Mouse (Mus musculus) hematopoietic stem cell, adult 5-6 weeks (primary cell): Measurements from ENCODE around the gene Nrarp. TPM values are rescaled to one million over a fixed set of nuclear protein-coding genes. Genes with fewer than 3 reads are reported as not detected.

ENCODE experiments used
- ATAC-seq, 2 experiments: fragments of 125-278 bp in 1 of 2; replicated peaks in 1 of 2; 2 replicates each; pipeline ENCODE4 v1.8.0; 2016 to 2017; ENCODE audit warnings: inconsistent platforms in 2 of 2, mild to moderate bottlenecking in 2 of 2, moderate number of reproducible peaks in 2 of 2, low read depth in 1 of 2, moderate TSS enrichment in 1 of 2; ENCODE audit not compliant: low FRiP score in 2 of 2, poor library complexity in 2 of 2, severe bottlenecking in 2 of 2, insufficient read depth in 1 of 2, low TSS enrichment in 1 of 2
- total RNA-seq: library from RNA; stranded (forward); fragments of 172-1452, 232-1000 nt; gene quantifications from 2 replicates; pipeline ENCODE4 v1.2.3, GENCODE M21; 2017

Nrarp gene
- 2.6 and 4.4 TPM in 2 replicates for total RNA-seq

DNA sequence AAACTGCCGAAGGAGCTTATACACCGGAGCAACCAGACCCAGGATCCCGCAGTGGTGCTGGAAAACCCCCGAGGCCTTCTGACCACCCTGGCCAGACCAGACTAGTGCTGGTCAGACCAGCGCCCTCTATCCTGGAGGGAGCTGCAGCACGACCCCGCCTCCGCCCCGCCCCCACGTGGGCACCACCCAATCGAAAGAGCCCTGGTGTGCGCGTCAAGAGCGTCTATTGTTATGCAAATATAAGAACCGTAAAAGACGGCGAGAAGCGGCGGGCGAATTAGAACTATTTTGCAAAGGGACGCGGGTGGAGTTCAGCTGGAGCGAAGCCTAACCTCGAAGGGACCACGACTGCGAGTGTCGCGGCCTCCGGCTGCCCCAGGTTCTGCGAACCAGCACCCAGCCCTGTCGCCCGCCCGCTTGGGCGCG, at the start of gene Nrarp:
TSS of gene Nrarp (plus strand) at position 281 of the 426 bp plus-strand sequence.
- peak; percentile 78 to 88 for ATAC-seq

DNA sequence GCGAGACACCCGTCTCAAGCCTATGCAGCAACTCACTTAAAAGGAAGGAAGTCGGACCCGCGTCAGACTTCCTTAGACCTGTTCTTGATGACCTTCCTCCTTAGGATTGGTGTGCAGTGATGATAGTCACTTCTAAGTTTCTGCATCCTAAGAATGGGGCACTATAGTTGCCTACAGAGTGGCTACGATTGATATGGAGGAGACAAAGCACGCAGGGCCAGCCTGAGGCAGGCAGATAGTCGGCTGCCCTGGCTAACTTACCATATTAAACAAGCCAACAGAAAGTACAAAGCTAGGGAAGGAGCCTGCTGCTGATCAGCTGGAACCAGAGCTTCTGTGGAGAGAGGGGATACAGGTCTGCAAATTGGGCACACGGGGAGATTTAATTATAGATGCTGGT, 49.0 kb upstream of the Nrarp start:
- no peak for ATAC-seq

DNA sequence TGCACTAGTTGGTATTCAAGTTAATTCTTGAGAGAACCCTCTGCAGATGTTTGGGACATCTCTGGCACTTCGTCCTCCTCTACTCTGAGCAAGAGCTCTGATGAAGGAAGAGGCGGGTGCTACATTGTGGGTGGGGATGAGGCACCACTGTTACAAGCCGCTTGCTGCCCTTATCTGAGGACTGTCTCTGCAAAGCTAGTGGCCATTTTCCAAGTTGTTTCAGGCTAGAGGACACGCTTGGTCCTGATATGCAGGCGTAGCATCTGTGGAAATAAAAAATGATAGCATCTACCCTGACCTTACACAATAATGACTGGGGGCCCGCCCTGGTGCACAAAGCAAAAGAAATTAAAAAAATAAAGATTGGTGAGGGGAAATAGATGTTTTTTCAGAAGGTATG, 42.7 kb upstream of the Nrarp start:
- no peak; a peak in 1 of 4 replicates for ATAC-seq

DNA sequence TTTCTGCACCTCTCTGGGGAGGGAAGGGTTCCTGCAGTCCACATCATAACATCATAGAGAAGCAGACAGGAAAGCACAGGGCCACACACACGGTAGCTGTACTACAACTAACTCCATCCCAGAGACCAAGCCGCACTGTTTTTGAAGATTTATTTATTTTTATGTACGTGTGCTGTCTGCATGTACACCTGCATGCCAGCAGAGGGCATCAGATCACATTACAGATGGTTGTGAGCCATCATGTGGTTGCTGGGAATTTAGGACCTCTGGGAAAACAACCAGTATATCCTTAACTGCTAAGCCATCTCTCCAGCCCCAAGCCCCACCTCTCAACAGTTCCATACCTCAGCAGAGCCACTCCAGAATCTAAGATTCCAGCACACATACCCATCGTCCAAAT, 39.4 kb upstream of the Nrarp start:
- no peak for ATAC-seq

DNA sequence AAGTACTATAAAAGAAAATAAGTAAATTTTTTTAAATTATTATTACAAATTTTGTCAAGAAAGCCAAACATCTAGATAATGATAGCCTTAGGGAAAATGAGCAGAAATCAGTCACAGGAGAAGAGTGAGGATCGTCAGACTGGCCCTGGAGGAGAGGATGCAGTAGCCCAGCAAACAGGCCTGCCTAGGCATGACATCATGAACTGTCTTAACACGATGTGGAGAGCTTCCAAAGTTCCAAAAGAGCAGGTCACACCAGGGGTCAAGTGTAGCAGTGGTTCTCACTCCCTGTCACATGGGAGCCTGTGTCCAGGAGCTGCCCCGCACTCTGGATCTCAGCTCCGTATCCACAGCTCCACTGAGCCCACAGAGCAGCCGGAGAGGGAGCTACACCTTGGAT, 38.6 kb upstream of the Nrarp start:
- no peak for ATAC-seq

DNA sequence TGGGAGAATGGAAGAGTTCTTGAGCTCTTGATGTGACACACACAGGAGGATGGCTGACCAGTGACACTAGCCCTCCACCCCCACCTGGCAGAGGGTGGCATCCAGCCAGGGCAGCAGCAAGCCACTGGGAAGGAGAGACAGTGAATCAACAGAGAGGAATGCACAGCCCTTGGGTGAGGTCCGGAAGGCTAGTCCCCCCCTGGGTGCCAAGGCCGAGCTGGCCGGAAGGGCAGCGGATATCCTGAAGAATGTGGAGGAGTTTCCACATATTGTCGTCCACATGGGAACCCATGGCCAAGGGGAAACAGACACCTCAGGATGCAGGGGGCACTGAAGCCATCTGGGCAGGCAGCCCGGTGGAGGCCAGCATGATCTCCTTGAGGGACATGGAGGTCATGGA, 35.2 kb upstream of the Nrarp start:
- no peak for ATAC-seq

DNA sequence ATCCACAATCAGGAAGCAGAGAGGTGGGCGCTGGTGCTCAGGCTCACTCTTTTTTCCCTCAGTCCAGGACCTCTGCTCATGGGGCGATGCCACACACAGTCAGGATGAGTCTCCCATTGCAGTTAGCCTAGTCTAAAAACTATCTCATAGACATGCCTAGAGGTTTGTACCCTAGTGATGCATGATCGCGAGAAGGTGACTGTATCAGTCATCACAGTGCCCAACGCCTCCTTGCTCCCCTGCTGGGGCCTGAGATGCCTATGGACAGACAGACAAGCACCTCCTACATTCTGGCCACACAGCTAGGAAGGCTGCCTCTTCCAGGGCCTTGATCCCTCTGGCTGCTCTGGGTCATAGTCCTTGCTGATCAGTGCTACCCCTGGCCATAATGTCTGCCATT, 33.2 kb upstream of the Nrarp start:
- no peak for ATAC-seq

DNA sequence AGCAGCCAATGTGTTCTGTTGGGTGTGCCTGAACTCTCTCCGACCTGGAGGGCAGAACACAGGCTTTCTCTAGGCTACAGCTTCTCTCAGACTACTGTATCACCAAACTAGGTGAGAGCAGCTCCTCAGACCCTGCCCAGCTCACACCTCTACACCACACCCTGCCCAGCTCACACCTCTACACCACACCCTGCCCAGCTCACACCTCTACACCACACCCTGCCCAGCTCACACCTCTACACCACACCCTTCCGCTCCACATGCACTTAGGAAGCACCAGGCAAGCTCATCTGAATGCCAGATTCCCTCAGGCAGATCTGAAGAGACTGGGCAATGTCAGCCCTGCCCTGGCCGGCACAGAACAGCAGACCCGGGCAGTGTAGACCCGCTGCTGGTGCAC, 32.7 kb upstream of the Nrarp start:
- no peak for ATAC-seq

DNA sequence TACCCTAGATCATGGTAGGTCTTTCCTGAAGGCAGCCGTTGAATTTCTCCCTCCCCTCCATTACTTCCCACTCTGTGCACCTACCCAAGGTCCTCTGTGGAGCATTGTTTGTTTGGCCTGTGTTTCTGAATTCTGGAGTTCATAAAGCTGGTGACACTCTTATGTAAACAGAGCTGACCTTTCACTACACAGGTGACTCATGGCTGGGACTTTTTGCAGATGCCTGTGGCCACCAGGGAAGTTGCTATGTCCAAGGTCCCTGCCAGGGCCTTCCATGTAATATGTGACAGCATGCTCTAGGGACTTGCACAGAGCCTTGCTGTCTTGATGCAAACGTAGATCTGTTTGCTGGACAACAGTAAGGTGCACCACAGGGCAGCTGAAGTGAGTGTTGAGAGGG, 30.9 kb upstream of the Nrarp start:
- no peak for ATAC-seq

DNA sequence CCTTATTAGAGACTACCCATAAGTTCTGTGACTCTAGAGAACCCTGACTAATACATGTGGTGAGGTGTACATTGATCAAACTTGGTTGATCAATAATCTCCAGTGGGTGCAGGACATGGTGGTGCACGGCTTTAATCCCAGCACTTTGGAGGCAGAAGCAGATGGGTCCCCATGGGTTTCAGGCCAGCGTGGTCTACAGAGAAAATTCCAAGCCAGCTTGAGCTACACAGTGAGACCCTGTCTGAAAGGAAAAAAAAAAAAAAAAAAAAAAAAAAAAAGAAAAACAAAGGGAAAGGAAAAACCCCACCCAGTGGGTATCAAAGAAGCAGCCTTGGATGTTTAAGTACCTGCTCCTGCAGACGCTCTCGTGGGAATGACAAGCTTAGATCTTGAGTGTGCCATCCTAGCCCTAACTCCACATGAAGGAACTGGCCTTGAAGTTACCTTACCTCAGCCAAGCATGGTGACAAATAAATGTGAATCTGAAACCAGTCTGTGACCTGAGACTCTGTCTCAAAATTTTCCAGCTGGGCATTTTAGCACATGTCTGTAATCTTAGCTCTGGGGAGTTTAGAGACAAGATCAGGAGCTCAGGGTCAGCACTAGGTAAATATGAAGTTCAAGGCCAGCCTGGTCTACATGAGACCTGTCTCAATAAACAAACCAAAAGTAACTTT, 29.1 kb upstream of the Nrarp start:
- no peak for ATAC-seq

DNA sequence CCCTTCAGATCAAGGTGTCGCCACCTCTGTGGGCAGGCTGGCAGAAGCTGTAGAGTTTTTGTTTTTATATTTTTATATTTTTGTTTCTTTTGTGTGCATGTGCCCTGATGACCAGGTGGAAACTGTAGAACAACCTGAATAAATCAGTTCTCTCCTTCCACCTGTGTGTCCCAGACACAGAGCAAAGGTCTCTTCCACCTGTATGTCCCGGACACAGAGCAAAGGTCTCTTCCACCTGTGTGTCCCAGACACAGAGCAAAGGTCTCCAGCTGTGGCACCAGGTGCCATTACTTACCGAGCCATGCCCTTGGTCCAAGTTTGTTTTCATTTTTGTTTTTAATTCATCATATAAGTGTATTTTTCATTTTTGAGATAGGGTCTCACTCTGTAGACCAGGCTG, 24.4 kb upstream of the Nrarp start:
- ATAC-seq: no peak

DNA sequence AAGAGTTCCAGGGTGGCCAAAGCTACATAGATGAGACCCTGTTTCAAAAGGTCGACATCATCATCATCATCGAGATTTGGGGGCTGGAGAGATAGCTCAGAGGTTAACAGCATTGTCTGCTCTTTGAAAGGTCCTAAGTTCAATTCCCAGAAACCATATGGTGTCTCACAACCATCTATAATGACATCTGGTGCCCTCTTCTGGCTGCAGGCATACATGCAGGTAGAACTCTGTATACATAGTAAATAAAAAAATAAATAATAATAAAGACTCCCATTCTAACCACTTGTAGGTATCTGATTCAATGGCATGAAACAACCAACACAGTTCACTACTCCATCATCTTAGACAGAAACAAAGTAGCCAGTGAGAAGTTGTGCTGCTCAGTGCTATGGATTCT, 23.6 kb upstream of the Nrarp start:
- ATAC-seq: no peak

DNA sequence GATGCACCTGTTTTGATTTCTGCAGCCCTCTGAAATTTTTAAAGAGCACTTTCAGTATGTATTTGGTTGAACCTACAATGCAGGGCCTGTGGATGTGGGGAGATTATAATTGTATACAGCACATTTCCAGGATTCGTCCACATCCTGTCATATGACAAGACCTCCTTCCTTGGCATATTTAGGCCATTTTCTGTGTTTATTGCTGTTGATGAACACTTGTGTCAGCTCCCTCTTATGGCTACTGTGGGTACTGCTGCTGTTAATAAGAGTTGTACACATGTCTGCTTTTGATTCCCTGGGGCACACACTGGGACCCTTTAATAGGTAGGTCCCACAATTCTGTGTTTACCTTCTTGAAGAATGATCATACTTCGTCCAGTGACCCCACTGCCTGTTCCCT, 22.9 kb upstream of the Nrarp start:
- ATAC-seq: peak; percentile 53 to 60; a peak in 3 of 4 replicates

DNA sequence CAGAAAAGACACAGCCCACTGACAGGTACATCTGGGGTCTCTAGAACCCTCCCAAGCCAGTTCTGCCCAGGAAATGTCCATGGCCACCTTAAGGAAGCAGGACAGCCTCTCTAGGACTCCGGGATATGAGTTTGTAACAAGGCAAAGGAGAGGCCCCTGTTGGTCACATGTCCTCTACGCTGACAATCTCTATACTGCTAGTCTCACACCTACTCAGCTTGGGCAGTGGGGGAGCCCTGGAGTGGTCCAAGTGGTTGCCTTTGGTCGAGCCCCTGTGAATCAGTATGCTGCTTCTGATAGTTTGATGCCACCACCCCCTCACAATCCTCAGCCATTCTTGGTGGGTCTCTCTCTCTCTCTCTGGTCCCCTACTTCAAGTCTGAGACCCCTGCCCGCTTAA, 13.1 kb upstream of the Nrarp start:
- no peak for ATAC-seq

DNA sequence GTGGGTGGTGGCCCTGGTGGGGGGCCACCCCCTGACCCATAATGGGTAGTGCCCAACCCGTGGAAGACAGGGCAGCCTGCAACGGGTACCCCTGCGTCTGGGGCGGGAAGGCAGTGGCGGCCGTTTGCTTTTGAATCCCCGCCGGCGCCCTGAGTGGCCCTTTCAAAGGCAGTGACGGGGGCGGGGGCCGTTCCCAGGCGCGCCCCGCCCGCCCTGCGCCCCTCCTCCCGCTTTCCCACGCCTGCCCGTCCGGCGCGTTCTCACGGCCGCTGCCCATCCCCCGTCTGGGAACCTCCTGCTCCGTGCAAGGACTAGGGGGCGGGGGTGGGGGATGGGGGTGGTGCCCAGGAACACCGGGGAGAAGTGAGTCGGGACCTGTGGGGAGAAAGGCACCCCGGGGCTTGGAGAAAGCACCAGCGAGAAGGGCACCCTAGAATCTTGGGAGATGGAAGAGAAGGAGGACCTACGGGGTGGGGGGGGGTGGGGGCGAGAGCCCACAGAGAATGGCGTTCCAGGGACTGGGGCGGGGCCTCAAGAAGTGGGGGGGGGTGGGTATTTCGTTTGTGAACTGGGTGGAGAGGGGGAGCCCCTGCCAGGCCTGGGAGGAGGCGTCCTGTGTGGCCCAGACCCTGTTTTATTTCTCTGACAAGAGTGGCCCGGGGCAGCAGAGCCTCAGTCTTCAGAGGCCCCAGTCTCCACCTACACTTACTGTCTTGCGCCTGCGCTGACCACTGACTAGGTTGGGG, 12.5 kb upstream of the Nrarp start:
- ATAC-seq: no peak

DNA sequence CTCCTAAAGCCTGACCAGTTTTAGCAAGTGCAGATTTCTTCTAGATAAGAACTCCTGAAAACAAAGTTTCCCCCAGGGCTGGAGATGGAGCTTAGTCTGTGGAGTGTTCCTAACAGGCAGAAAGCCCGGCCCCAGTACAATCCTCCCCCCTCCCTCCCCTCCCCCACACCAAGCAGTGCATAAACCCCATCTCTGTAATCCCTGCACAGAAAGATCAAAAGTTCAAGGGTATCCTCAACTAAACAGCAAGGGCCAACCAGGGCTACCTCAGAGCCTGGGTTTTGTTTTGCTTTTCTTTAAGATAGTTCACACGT, 11.9 kb upstream of the Nrarp start:
- no peak for ATAC-seq

DNA sequence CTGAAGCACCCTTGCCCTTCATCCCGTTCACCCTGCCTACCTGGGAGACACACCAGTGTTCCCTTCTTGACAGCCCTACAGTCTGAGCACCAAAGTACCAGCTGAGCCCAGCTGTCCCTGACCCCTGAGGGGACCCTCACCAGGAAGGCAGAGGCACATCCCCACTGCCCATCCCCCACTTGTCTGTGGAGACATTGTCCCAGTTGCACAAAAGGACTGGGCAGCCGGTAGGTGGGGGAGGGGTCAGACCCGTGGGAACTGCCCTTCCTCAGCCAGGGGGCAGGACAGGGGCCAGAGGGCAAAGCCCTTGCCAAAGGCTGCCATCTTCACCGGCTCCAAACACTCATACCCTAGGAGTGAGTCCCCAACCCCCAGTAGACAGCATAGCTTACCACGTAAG, 10.8 kb upstream of the Nrarp start:
- ATAC-seq: no peak

DNA sequence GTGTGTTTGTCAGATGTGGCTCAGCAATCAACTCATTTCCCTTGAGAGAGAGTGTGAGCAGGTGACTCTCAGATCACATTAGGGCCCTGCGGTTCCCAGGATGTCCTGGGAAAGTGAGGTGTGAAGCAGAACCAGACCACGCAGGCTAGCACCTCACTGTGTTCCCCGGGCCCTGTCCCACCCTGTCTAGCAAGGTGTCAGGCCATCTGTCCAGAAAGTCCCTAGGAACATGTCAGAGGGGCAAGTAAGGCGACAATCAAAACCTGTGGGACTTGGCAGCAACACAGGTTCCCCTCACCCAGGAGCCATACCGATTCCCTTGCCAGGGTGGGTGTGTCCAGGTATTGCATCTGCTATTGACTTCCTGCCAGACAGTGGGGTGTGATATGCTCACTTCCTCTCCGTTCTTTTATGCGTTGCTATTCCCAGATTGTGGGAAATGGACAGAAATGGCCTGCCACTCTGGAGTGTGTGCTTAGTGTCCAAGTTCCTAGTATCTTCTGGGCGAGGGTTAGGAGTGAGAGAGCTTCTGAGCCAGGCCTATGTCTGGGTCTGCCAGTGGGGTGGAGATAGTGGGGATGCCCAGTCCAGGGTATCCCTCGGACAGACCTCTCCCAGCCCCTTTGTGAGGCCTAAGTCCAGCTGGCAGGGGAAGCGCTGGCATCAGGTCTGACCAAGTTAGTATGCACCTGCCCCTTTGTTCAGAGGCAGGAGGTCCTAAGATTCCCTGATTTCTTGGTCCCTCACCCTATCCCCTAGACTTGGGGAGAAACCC, 10.0 kb upstream of the Nrarp start:
- ATAC-seq: 0 out of 4 replicates have a peak, but pooled peaks of 1 of the 2 experiments have one; percentile 13
